Mouse (Mus musculus) thymus, postnatal 10 days (tissue): ENCODE measurements around the gene Rnf130.

Source experiments
- DNase-seq, 2 experiments: peaks; one replicate each; pipeline ENCODE4 v3.0.0; 2021; ENCODE audit warnings: low spot score in 2 of 2

The Rnf130 gene

DNA sequence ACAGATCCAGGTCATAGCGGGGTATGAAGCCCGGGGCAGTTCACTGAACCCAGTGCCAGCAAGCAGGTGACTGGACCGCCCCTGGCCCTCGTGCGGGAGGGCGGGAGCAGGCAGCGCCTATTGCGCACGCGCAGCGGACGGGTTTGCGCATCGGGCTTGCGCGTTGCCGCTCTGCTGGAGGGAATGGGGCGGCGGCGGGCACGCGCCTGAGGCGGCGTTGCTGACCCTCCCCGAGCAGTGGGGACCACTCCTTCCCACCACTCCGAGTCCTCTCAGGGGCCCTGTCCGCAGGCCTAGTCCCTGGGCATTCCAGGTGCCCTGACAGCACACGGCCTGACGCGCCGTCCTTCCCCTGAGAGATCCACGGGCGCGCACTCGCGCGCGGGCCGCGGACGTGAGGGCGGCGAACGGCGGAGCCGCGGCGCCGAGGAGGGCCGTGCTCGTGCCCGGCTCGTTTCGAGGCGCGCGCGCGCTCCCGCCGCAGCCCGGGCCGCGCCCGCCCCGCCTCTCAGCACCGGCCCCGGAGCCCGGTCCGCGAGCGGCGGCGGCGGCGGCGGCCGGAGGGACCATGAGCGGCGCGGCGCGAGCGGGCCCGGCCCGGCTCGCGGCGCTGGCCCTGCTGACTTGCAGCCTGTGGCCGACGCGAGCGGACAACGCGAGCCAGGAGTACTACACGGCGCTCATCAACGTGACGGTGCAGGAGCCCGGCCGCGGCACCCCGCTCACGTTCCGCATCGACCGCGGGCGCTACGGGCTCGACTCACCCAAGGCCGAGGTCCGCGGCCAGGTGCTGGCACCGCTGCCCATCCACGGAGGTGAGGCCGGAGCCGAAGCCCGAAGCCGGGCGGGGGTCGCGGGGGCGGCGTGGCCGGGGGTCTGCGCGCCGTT, at the start of gene Rnf130:
Gene Rnf130 (plus strand): TSS at position 514 of the 888 bp plus-strand sequence.
- peak; percentile 90 to 94 for DNase-seq

- DNase-seq: no peak
Measured at GRCm38 (mm10) chr11:49977963-49978568, 47.1 kb upstream of the Rnf130 start.

GRCm38 (mm10) chr11:49978935-49979334, 46.2 kb upstream of the Rnf130 start:
- no peak for DNase-seq

DNA sequence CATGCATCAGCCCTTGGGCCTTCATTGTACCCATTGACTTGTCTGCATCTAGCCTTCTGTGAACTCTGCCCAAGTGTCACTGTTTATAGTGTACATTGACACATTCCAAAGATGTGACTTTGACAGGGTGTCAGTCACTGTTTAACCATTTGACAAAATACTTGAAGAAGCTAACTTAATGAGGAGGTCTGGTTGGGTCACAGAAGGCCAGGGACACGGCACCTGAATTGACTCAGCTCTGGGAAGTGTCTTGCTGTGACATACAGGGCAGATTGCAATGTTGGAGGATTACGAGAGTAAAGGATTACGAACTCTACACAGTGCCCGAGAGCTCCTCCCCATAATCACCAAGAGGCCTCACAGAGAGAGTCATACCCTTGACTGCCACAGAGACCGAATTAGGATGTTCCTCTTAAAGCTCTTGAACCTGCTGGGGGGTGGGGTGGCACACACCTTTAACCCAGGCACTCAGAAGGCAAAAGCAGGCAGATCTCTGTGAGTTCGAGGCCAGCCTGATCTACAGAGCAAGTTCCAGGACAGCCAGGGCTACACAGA, 44.4 kb upstream of the Rnf130 start:
- no peak for DNase-seq

DNA sequence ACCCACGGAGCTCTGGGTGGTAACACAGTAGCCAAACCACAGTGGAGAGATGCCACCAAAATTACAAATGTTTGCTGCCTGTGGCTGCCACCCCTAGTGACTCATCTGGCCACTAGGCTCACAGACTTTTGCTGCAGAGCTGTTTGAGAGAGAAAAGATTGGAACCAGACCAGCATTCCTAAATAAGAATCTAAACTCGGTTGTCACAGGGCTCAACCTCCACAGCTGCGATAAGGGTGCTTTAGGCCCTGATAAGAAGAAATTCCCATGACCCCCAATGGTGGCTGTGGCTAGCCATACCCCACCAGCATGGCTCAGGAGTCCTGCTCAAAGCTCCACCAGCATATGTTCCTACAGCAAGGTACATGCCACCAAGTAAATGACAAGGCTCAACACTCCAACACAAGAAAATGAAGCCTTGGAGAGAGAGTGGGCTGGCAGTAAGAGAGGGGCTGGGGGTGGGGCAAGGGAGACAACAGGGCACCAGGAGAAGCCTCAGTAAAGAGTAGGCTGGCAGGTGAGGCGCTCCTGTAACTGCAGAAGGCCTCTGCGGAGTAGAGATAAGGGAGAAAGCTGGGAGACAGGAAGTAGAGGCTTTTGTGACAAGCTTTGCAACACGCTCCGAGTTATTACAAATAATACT, 43.7 kb upstream of the Rnf130 start:
- no peak for DNase-seq

GRCm38 (mm10) chr11:49982094-49982493, 43.1 kb upstream of the Rnf130 start:
- no peak for DNase-seq

GRCm38 (mm10) chr11:49982881-49983280, 42.3 kb upstream of the Rnf130 start:
- no peak for DNase-seq

GRCm38 (mm10) chr11:49983875-49984552, 41.1 kb upstream of the Rnf130 start:
- no peak for DNase-seq

GRCm38 (mm10) chr11:49985009-49985408, 40.1 kb upstream of the Rnf130 start:
- no peak for DNase-seq

DNA sequence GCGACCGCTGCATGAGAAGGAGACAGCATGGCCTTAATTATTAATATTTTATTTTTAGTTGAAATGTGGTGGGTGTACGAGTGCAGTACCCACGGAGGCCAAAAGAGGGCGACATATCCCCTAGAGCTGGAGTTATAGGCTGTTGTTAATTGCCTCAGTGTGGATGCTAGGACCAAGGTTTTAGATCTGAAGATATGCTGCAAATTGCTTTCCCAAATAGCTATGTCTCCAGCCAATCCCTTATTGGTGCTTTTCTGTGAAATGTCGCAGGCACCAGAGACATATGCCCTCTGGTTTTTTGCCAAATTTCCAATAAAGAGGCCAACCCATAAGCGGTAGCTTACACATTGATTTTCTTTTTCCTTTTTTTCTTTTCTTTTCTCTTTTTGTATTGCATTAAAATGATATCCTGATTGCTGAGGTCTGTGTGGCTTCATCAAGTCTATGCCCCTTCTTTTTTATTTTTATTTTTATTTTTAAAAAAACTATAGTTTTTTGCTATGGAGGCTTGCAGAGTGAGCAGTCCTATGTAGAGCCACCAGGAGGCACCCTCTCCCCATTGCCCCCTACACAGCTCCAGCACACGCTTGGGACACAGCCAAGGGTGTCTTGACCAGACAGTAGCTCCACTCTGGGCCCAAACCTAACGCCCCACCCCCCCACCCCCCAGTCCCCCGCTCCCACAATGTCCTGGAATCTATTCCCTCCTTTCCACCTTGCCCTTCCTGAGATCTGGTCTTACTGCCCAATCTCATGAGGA, 38.7 kb upstream of the Rnf130 start:
- DNase-seq: peak in 1 of 2 experiments; percentile 47

DNA sequence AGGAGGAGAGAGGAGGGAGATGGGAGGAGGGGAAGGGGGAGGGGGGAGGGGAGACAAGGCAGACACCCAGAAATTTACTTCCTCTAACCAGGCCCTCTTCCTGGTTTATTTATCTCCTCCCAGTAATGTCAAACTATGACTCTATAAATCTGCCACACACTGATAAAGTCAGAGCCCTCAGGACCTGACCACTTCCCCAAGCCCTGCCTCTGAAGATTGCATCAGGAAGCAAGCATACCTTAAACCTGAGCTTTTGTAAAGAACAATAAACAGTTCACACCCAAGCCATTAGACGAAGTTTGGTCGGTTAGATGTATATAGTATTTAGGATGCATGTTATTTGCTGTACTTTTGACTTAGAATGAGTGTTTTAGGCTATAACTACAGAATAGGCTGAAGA, 30.6 kb upstream of the Rnf130 start:
- no peak for DNase-seq

GRCm38 (mm10) chr11:49996398-49996797, 28.7 kb upstream of the Rnf130 start:
- no peak for DNase-seq

DNA sequence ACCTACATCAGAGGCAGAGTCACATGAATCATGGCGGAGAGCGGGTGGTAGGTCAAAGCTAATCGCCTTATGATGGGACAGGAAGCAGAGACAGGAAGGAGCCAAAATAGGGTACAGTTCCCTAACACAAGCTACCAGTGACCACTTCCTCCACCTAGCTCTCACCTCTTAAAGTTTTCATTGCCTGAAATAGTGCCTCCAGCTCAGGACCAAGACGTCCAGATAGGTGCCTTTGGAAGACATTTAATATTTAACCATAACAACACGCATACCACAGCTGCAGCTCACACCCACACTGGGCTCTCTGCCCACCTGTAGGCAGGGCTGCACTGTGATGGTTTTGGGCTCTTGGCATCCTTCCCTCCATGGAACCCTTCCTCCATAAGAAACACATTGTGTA, 27.8 kb upstream of the Rnf130 start:
- no peak for DNase-seq

DNA sequence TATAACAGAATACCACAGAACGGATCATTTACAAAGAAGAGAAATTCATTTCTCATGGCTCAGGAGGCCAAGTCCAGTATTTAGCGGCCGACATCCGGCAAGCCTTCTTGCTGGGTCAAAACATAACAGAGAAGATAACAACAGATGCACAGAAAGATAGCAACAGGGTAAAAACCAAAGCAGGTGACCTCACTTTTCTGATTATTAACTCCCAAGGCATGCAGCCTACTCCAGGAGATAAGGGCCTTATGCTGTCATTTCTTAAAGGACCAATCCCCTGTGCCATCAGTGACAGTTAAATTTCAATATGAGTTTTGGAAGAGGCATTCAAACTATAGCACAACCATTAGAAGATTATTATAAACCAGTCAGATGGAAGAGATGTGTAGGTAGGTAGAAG, 22.3 kb upstream of the Rnf130 start:
- no peak for DNase-seq

DNA sequence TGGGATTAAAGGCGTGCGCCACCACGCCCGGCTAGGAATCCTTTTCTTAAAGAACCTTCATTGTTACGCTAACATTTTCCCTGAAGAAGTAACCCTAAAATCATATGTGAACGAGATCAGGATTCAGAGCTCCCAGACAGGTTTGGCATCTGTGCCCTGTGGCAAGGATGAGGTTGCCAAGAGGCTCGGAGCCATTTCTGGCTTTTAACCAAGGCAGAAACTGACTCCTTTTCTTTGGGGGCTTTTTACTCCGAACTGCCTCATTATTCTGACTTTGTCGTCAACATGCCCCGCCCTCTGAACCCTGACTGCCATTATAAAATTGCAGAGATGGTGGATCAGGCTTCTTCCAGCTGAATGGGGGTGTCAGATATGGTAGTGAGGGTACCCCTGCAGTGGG, 17.4 kb upstream of the Rnf130 start:
- no peak for DNase-seq

GRCm38 (mm10) chr11:50008231-50008630, 16.9 kb upstream of the Rnf130 start:
- DNase-seq: no peak

- DNase-seq: no peak
Measured at GRCm38 (mm10) chr11:50013016-50013415, 12.1 kb upstream of the Rnf130 start.

DNA sequence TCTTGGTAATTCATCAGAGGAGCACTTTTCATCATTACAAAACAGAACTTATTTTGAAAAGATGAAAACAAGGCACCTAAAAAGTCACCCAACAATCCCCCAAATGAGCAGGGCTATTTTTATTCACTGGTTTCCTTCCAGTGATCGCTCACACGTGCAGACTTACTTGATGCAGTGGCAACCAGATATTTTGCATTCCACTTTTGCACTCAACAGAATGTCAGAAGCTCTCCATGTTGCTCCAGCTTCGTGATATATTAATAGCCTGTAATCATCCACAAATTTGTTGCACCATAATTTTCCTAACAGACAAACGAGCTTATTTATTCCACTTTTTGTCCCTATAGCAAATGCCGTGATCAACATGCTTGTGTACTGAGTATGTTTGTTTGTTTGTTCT, 8.6 kb upstream of the Rnf130 start:
- no peak for DNase-seq

GRCm38 (mm10) chr11:50017511-50017910, 7.6 kb upstream of the Rnf130 start:
- peak in 1 of 2 experiments; percentile 13 for DNase-seq

GRCm38 (mm10) chr11:50018848-50019247, 6.3 kb upstream of the Rnf130 start:
- no peak for DNase-seq

- DNase-seq: no peak
Measured at GRCm38 (mm10) chr11:50022085-50022484, 3.1 kb upstream of the Rnf130 start.
